Mouse (Mus musculus) embryonic facial prominence, embryonic 10.5 days (tissue): ENCODE data around the gene Upp2. TPM values are rescaled to one million over a fixed set of nuclear protein-coding genes. Genes with fewer than 3 reads are reported as not detected.

Source experiments
- DNase-seq: peaks from one replicate; pipeline ENCODE4 v3.0.0-alpha.2; 2017; ENCODE audit warnings: low spot score
- H3K27ac ChIP-seq: fragments of 300-500 bp; sonication (generic); replicated peaks from 2 replicates; pipeline ENCODE4 v1.5.1; 2016; ENCODE audit warnings: mild to moderate bottlenecking
- H3K27me3 ChIP-seq: fragments of 300-500 bp; sonication (generic); replicated peaks from 2 replicates; pipeline ENCODE4 v1.6.1; 2016; ENCODE audit warnings: low read depth, mild to moderate bottlenecking; ENCODE audit not compliant: poor library complexity, severe bottlenecking
- H3K36me3 ChIP-seq: fragments of 300-500 bp; sonication (generic); replicated peaks from 2 replicates; pipeline ENCODE4 v1.6.1; 2016; ENCODE audit warnings: mild to moderate bottlenecking, moderate library complexity
- H3K4me1 ChIP-seq: fragments of 300-500 bp; sonication (generic); 2 replicates; pipeline ENCODE4 v1.6.1; 2016
- H3K4me3 ChIP-seq: fragments of 300-500 bp; sonication (generic); 2 replicates; pipeline ENCODE4 v1.5.1; 2016; ENCODE audit warnings: mild to moderate bottlenecking, moderate library complexity
- H3K9me3 ChIP-seq: fragments of 300-500 bp; sonication (generic); 2 replicates; pipeline ENCODE4 v1.6.1; 2016; ENCODE audit warnings: mild to moderate bottlenecking
- WGBS: fragments of 180-500 bp; shearing (Covaris S2); methylation state at CpG from one replicate; pipeline ENCODE4 v1.1.7; 2016; 5-methylcytosine and 5-hydroxymethylcytosine counted together
- polyA plus RNA-seq: library from polyadenylated mRNA; unstranded; fragments of >200 nt; fragmentation: Nextera tagmentation; extraction: Ambion mirVana; gene quantifications from 2 replicates; pipeline ENCODE4 v1.2.1, GENCODE M21; 2016

Upp2 gene
- polyA plus RNA-seq, 1 experiment from 2014 or later, result 6.3 TPM

DNA sequence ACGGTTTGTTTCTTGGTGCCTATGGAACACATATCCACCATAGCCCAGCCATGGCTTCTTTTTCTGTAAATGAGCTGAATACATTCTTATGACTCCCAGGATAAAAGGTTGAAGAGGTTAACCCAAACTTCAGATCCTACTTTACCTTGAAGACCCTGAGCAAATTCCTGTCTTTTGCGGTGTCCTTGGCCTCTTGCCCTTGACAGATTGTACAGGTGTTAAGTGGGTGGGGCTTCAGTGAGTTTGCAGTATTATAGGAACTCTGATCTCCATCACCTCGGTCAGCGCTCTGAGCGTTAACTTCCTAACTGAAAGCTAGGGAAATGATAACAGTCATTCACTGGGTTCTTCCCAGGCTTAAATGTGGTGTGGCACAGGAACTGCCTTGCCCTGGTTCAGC is 181.2 kb downstream of the Upp2 start:
- 86% methylated on average over 5 of the region's 5 CpGs for WGBS
- no peak overlapping the region for H3K4me3 ChIP-seq

GRCm38 (mm10) chr2:58752891-58753290 is 185.8 kb downstream of the Upp2 start:
- WGBS, result 27% methylated on average over 2 of the region's 2 CpGs

More for the DNA sequence above, 181.2 kb downstream of the Upp2 start:
- Histone ChIP-seq H3K36me3 (no peaks in the 10 kb centered on the region), H3K27ac (no peak overlapping the region), H3K27me3 (no peaks in the 10 kb centered on the region), H3K9me3 (no peaks in the 10 kb centered on the region), H3K4me1 (0 out of 2 replicates have a peak, but pooled peaks cover 4% of the 10 kb centered on the region)
- DNase-seq, result no peak

GRCm38 (mm10) chr2:58754736-58755135 is 187.6 kb downstream of the Upp2 start:
- Histone ChIP-seq H3K27ac (no peak overlapping the region), H3K4me3 (no peak overlapping the region), H3K9me3 (no peaks in the 10 kb centered on the region), H3K27me3 (no peaks in the 10 kb centered on the region), H3K36me3 (no peaks in the 10 kb centered on the region), H3K4me1 (no peaks in the 10 kb centered on the region)
- DNase-seq, result no peak
- WGBS, result 74% methylated on average over 3 of the region's 3 CpGs

More at GRCm38 (mm10) chr2:58752891-58753290, 185.8 kb downstream of the Upp2 start:
- H3K4me3 ChIP-seq, result no peak overlapping the region
- no peaks in the 10 kb centered on the region for H3K9me3 ChIP-seq
- no peaks in the 10 kb centered on the region for H3K27me3 ChIP-seq
- H3K36me3 ChIP-seq, result no peaks in the 10 kb centered on the region
- no peak overlapping the region for H3K27ac ChIP-seq
- no peak for DNase-seq
- 0 out of 2 replicates have a peak, but pooled peaks cover under 1% of the 10 kb centered on the region for H3K4me1 ChIP-seq

DNA sequence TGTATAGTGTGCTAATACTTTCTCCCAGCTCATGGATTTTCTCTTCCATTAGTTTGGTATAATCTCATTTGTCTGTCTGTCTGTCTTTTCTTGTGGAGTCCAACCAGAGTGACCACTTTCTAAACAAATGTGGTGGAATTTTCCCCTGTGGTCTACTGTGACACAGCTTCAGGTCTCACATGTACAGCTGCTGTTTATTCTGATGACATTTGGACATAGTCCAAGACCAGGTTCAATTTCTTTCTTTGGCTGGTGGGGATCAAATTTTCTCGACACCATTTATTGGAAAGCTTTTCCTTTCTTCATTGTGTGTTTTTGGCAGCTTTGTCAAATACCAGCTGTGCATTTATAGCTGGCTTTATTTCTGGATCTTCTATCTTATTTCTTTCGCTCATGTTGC is 191.0 kb downstream of the Upp2 start:
- no peaks in the 10 kb centered on the region for H3K4me1 ChIP-seq
- H3K27me3 ChIP-seq, result no peaks in the 10 kb centered on the region
- H3K36me3 ChIP-seq, result no peaks in the 10 kb centered on the region
- H3K27ac ChIP-seq, result no peak overlapping the region
- DNase-seq, result no peak
- H3K4me3 ChIP-seq, result no peak overlapping the region
- WGBS, result 85% methylated on average over 2 of the region's 2 CpGs
- H3K9me3 ChIP-seq, result no peaks in the 10 kb centered on the region

GRCm38 (mm10) chr2:58759676-58760075 is 192.6 kb downstream of the Upp2 start:
- H3K4me1 ChIP-seq, result no peaks in the 10 kb centered on the region
- H3K27ac ChIP-seq, result no peak overlapping the region
- no peaks in the 10 kb centered on the region for H3K36me3 ChIP-seq
- 72% methylated on average over 5 of the region's 5 CpGs for WGBS
- DNase-seq, result no peak
- no peak overlapping the region for H3K4me3 ChIP-seq
- no peaks in the 10 kb centered on the region for H3K27me3 ChIP-seq
- H3K9me3 ChIP-seq, result no peaks in the 10 kb centered on the region

DNA sequence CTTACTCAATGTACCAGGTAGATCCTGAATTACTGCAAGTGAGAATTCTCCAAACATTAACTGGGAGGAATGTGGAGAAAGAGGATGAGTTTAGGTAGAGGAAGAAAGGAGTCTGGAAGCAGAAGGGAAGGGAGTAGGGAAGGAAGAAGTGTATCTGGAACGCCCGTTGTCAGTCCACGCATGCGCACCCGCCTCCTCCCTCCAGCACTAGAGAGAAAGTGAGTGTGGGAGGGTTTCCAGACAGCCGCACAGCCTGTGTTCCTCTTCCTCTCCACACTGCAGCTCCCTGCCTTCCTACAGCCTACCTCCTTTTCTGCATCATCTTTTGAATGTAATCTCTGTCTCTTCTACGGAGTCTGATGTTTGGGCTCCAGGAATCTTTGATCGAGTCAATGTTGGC is 198.0 kb downstream of the Upp2 start:
- peaks cover 8% of the 10 kb centered on the region; the same call in 1 of the 2 replicates for H3K4me1 ChIP-seq
- DNase-seq, result no peak
- H3K36me3 ChIP-seq, result no peaks in the 10 kb centered on the region
- no peak overlapping the region for H3K27ac ChIP-seq
- H3K9me3 ChIP-seq, result no peaks in the 10 kb centered on the region
- H3K27me3 ChIP-seq, result no peaks in the 10 kb centered on the region
- 89% methylated on average over 8 of the region's 8 CpGs for WGBS
- H3K4me3 ChIP-seq, result no peak overlapping the region

DNA sequence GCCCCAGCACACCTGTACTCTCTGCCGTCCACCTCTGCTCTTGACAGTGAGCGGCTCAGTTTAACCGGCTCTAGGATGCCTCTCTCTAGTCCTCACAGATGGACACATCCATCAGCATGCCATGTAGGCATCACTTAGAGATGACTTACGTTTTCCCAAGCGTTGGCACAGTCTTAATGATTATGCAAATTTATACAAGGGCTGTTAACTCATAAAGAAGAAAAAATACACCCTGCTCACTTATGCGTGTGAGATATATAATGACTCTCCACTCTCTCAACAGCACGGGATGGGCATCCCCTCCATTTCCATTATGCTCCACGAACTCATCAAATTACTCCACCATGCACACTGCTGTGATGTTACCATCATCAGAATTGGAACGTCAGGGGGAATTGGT is 206.7 kb downstream of the Upp2 start:
- no peaks in the 10 kb centered on the region for H3K9me3 ChIP-seq
- H3K36me3 ChIP-seq, result no peaks in the 10 kb centered on the region
- no peak for DNase-seq
- peaks cover 8% of the 10 kb centered on the region; the same call in 1 of the 2 replicates for H3K4me1 ChIP-seq
- 90% methylated on average over 9 of the region's 9 CpGs for WGBS
- no peaks in the 10 kb centered on the region for H3K27me3 ChIP-seq
- H3K4me3 ChIP-seq, result no peak overlapping the region
- no peak overlapping the region for H3K27ac ChIP-seq

DNA sequence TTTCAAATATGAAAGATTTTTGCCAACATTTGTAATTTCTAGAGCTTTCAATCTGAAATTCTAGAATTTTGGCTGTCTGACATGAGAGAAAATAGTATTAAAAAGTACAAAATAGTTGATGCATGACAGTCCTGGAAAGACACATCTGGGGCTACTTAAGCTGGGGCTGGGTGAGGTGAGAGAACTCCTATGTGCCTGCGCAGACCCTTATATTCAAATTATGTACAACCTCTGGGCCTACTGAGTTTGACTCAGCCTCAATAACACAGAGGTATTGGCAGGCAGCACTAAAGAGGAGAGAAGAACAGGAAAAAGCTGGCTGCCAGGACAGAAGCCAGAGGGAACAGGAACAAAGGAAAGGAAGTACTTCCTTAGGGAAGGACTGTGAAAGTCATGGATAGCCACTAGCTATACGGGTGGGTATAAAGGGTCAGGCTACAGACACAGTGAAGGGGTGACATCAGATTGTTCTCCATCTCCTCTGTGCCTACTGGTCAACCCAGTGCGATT is 211.9 kb downstream of the Upp2 start:
- no peak for DNase-seq
- Histone ChIP-seq H3K27me3 (peaks cover 8% of the 10 kb centered on the region; the same call in 1 of the 2 replicates), H3K9me3 (no peaks in the 10 kb centered on the region), H3K4me3 (no peak overlapping the region), H3K4me1 (no peaks in the 10 kb centered on the region), H3K36me3 (no peaks in the 10 kb centered on the region), H3K27ac (no peak overlapping the region)
- 77% methylated on average over 3 of the region's 3 CpGs for WGBS

GRCm38 (mm10) chr2:58783526-58783925 is 216.4 kb downstream of the Upp2 start:
- no peaks in the 10 kb centered on the region for H3K36me3 ChIP-seq
- no peak for DNase-seq
- H3K4me1 ChIP-seq, result peaks cover 15% of the 10 kb centered on the region
- H3K4me3 ChIP-seq, result no peak overlapping the region
- H3K27ac ChIP-seq, result no peak overlapping the region
- WGBS, result 94% methylated on average over 1 of the region's 1 CpGs
- peaks cover 12% of the 10 kb centered on the region; the same call in 1 of the 2 replicates for H3K27me3 ChIP-seq
- no peaks in the 10 kb centered on the region for H3K9me3 ChIP-seq

DNA sequence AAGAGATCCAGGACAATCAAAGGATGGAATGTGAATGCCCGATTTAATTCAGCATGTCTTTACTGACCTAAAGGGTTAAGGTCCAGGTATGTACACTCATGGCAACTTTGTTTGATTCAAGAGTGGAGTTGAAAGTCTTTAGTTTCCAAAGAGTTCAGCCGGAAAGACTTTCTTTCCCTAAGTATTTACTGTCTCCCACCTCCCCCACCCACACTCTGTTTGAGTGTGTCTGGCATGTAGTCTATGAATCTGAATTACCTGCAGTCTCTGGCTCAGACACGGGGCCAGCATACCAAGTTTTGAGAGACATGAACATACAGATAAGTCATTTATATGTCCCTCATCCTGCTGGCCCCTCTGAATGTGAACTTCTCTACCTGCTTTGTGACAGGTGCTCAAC is 219.1 kb downstream of the Upp2 start:
- Histone ChIP-seq H3K4me1 (peaks cover 15% of the 10 kb centered on the region), H3K9me3 (no peaks in the 10 kb centered on the region), H3K27me3 (peaks cover 12% of the 10 kb centered on the region; the same call in 1 of the 2 replicates), H3K4me3 (no peak overlapping the region), H3K36me3 (no peaks in the 10 kb centered on the region), H3K27ac (no peak overlapping the region)
- DNase-seq, result no peak
- WGBS, result 83% methylated on average over 3 of the region's 3 CpGs

- Histone ChIP-seq H3K4me3 (no peak overlapping the region), H3K27me3 (0 out of 2 replicates have a peak, but pooled peaks cover 10% of the 10 kb centered on the region), H3K36me3 (no peaks in the 10 kb centered on the region), H3K4me1 (peaks cover 15% of the 10 kb centered on the region), H3K9me3 (no peaks in the 10 kb centered on the region), H3K27ac (no peak overlapping the region)
- WGBS, result 63% methylated on average over 8 of the region's 8 CpGs
- DNase-seq, result no peak
Measured at GRCm38 (mm10) chr2:58786681-58787080, 219.6 kb downstream of the Upp2 start.

- 58% methylated on average over 7 of the region's 7 CpGs for WGBS
- no peak for DNase-seq
Measured at GRCm38 (mm10) chr2:58787360-58787759, 220.3 kb downstream of the Upp2 start.

DNA sequence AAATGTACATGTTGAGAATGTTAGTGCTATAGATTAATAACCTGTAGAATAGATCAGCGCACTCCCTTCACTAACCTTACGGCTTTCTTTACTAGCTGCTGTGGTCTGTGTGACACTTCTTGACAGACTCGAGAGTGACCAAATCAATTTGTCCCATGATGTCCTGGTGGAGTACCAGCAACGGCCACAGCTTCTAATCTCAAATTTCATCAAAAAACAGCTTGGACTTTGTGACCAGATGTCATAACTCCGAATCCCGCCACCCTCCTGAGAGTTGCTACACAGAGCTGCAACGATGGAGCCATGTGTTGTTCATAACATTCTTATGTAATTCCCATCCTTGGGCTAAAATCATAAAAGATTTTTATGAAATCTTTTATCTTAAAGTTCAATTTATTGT is 222.8 kb downstream of the Upp2 start:
- Histone ChIP-seq H3K27ac (no peak overlapping the region), H3K9me3 (no peaks in the 10 kb centered on the region), H3K4me1 (peaks cover 20% of the 10 kb centered on the region), H3K4me3 (no peak overlapping the region), H3K27me3 (0 out of 2 replicates have a peak, but pooled peaks cover 4% of the 10 kb centered on the region), H3K36me3 (no peaks in the 10 kb centered on the region)
- DNase-seq, result no peak
- WGBS, result 82% methylated on average over 7 of the region's 7 CpGs

More at GRCm38 (mm10) chr2:58787360-58787759, 220.3 kb downstream of the Upp2 start:
- Histone ChIP-seq H3K27me3 (0 out of 2 replicates have a peak, but pooled peaks cover 10% of the 10 kb centered on the region), H3K9me3 (no peaks in the 10 kb centered on the region), H3K27ac (no peak overlapping the region), H3K4me3 (no peak overlapping the region), H3K4me1 (peaks cover 18% of the 10 kb centered on the region), H3K36me3 (no peaks in the 10 kb centered on the region)
